Mouse (Mus musculus) bone marrow, adult 2 months (tissue): ENCODE results near the gene Ccdc14. TPM values are rescaled to one million over a fixed set of nuclear protein-coding genes. Genes with fewer than 3 reads are reported as not detected.
"Not testable (repeated sequence)": the region's sequence is repeated elsewhere in the genome, so short reads cannot be mapped to it uniquely, and the experiment has no call there.

Experiments used
- H3K27ac ChIP-seq: fragments of 200-500 bp; 2 replicates; pipeline ENCODE4 v1.5.1; 2012; ENCODE audit warnings: low read depth, mild to moderate bottlenecking, control low read depth, inconsistent platforms, low read length; ENCODE audit not compliant: control insufficient read depth, poor library complexity, insufficient read depth
- H3K4me1 ChIP-seq: fragments of 200-500 bp; 2 replicates; pipeline ENCODE4 v1.6.1; 2011; ENCODE audit warnings: low read length; ENCODE audit not compliant: control insufficient read depth, insufficient read depth
- H3K4me3 ChIP-seq: fragments of 200-500 bp; replicated peaks from 2 replicates; pipeline ENCODE3; 2011; ENCODE audit warnings: mild to moderate bottlenecking, low read depth, low read length, control low read depth; ENCODE audit not compliant: control insufficient read depth
- CTCF ChIP-seq: fragments of 200-500 bp; IDR thresholded peaks from 2 replicates; pipeline ENCODE4 v1.5.1; 2011; ENCODE audit warnings: low read length, control low read depth; ENCODE audit not compliant: control insufficient read depth, insufficient read depth
- POLR2A ChIP-seq: fragments of 200-500 bp; IDR thresholded peaks from 2 replicates; pipeline ENCODE4 v1.6.1; 2011; ENCODE audit warnings: low read depth, mild to moderate bottlenecking, control low read depth, low read length, borderline replicate concordance; ENCODE audit not compliant: control insufficient read depth
- WGBS: fragments of 180-500 bp; shearing (Covaris S2); methylation state at CpG from one replicate; pipeline ENCODE4 v1.1.7; 2018; 5-methylcytosine and 5-hydroxymethylcytosine counted together
- polyA plus RNA-seq: library from polyadenylated mRNA; stranded (reverse); fragments of >200 nt; gene quantifications from 2 replicates; pipeline ENCODE4 v1.2.4, GENCODE M21; 2011; ENCODE audit warnings: low replicate concordance; ENCODE audit not compliant: missing spikeins, insufficient read depth, insufficient read length

The Ccdc14 gene
- polyA plus RNA-seq, 1 experiment, result 4.8 TPM

DNA sequence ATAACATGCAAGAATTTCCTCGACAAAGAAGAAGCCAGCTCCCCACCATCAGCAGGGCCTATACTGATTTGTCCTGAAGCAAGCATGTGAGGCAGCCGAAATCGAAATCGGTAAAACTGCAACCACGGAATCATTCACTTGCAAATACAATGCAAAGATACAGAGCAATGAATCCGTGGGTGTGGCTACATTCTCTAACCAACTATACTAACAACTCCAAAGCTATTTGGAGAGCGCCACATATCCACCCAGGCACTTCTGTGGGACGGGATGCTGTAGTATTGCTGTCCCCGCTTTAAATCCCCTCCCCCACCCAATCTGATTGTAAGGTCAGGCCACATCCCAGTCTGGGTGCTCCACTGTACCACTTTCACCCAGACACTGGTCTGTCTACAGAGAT is 22.1 kb upstream of the Ccdc14 start:
- no peak for TF ChIP-seq CTCF
- TF ChIP-seq POLR2A, result no peak
- WGBS, result 79% methylated on average over 9 of the region's 9 CpGs
- Histone ChIP-seq H3K4me3 (no peak overlapping the region), H3K27ac (no peak overlapping the region), H3K4me1 (no peaks in the 10 kb centered on the region)

- TF ChIP-seq CTCF, result no peak
- no peak for TF ChIP-seq POLR2A
- WGBS, result 80% methylated on average over 7 of the region's 7 CpGs
- Histone ChIP-seq H3K27ac (no peak overlapping the region), H3K4me3 (no peak overlapping the region), H3K4me1 (no peaks in the 10 kb centered on the region)
These were observed 18.4 kb upstream of the Ccdc14 start for GRCm38 (mm10) chr16:34671966-34672365.

GRCm38 (mm10) chr16:34672822-34673221 is 17.6 kb upstream of the Ccdc14 start:
- Histone ChIP-seq H3K4me3 (no peak overlapping the region), H3K27ac (no peak overlapping the region), H3K4me1 (no peaks in the 10 kb centered on the region)
- WGBS, result 22% methylated on average over 3 of the region's 3 CpGs
- TF ChIP-seq POLR2A (no peak), CTCF (no peak)

DNA sequence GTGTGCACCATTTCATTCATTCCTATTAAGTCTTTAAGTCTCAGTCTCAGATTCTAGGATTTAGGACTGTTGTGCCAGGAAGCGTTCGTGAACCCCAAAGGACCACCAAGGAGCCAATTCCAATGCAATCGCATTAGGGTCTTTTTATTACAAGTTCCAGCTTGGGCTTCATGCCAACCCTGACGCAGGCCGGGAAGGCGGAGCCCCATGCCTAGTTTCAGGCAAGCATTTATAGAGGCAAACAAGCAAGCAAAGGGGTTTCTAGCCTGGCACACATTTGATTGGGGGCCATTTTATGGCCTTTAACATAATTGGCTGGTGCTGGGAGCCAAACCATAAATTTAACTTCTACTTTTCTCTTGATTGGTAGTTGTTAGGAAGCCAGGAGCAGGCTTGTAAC is 16.1 kb upstream of the Ccdc14 start:
- H3K4me3 ChIP-seq, result no peak overlapping the region
- 89% methylated on average over 6 of the region's 6 CpGs for WGBS
- no peaks in the 10 kb centered on the region for H3K4me1 ChIP-seq
- no peak for TF ChIP-seq CTCF
- TF ChIP-seq POLR2A, result no peak
- H3K27ac ChIP-seq, result no peak overlapping the region

DNA sequence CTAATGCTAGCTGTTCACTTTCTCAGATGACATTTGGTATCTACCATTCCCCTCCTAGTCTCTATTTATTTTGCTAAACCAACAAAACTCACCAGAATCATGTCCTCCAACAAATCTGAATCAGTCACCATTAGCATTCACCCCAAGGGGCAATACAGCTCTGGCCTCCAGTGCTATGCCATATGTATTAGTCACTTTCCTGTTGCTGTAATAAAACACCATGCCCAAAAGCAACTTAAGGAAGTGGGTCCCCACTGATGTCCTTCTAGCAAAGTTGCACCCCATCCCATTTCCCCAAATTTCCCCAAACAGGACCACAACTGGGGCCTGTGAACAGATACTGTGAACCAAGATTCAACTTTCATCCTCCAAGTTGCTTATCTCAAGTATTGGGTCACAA is 8.6 kb upstream of the Ccdc14 start:
- TF ChIP-seq CTCF, result no peak
- TF ChIP-seq POLR2A, result no peak
- Histone ChIP-seq H3K27ac (no peak overlapping the region), H3K4me3 (no peak overlapping the region), H3K4me1 (no peaks in the 10 kb centered on the region)

- Histone ChIP-seq H3K4me1 (no peaks in the 10 kb centered on the region; the same call in 1 of the 2 replicates), H3K4me3 (no peak overlapping the region), H3K27ac (no peak overlapping the region)
- TF ChIP-seq POLR2A (no peak), CTCF (no peak)
- 74% methylated on average over 3 of the region's 3 CpGs for WGBS
These were observed 537 bp upstream of the Ccdc14 start for GRCm38 (mm10) chr16:34689879-34690278.

DNA sequence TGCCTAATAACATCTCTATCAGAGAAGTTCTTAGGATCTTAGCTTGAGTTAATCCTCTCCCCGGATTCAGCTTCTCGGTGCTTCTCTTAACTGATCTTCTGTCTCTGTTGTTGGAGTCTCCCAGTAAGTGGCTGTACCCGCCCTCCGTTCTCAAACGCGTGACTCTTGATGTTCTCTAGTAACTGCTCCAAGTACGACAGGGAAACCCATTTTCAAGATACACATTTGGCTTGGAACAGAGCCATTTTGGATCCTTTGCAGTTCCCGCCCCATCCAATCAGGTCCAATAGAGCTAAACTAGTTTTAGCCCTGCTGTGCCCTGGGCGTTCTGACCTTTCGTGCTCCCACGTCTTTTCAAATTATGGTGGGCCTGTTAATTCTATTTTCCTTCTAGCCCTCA is 740 bp downstream of the Ccdc14 start:
- H3K27ac ChIP-seq, result no peak overlapping the region
- peak overlapping the region; percentile 85 for H3K4me3 ChIP-seq
- 25% methylated on average over 11 of the region's 11 CpGs for WGBS
- TF ChIP-seq POLR2A (no peak), CTCF (no peak)
- no peaks in the 10 kb centered on the region; the same call in 1 of the 2 replicates for H3K4me1 ChIP-seq

DNA sequence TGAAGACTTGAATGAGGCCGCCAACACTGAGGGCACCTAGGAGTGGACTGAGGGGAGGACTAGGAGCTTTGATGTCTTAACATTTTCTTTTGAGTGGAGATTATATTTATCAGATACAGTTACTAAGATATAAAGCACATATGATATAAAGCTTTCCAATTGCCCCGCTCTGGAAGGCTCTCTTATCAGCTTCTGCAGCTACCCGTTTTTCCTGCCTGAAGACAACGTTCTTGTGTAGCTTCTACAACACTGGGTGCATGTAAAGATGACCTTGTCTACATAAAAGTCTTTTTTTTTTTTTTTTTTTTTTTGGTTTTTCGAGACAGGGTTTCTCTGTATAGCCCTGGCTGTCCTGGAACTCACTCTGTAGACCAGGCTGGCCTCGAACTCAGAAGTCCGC is 4.1 kb downstream of the Ccdc14 start:
- TF ChIP-seq CTCF (no peak), POLR2A (no peak)
- no peaks in the 10 kb centered on the region; the same call in 1 of the 2 replicates for H3K4me1 ChIP-seq
- WGBS, result 77% methylated on average over 6 of the region's 7 CpGs

GRCm38 (mm10) chr16:34698721-34699120 is 8.3 kb downstream of the Ccdc14 start:
- not testable (repeated sequence) for H3K4me1 ChIP-seq
- WGBS, result 69% methylated on average over 3 of the region's 3 CpGs

More for the DNA sequence above, 4.1 kb downstream of the Ccdc14 start:
- no peak overlapping the region for H3K27ac ChIP-seq
- no peak overlapping the region for H3K4me3 ChIP-seq

More at GRCm38 (mm10) chr16:34698721-34699120, 8.3 kb downstream of the Ccdc14 start:
- H3K4me3 ChIP-seq, H3K27ac ChIP-seq: not testable (repeated sequence)
